Mouse (Mus musculus): ENCODE data around the gene Parvb.

DNA sequence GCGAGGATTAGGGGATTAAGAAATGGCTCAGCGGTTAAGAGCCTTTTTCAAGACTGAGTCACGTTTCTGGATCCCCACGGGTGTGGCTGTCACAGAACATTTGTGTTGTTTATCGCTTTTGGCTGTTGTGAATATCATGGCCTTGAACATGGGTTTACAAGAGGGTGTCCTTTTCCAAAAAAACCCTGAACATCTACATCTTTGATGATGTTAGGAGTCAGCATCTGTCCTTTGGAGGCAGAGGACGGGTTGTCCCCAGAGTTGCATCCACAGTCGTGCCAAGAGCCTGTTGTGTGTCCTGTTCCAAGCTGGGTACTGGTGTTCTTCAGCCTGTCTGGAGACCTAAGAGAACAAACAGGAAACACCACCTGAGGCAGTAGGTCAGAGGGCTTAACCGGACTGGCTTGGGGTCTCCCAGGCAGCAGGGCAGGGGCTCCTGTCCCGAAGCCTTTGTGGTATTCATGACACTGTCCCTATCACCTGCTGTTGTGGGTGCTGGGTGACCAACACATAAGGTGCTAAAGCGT, 37.3 kb downstream of the Parvb start:
- TF ChIP-seq POLR2A (IDR thresholded peaks at IDR 0.05; ENCODE audit: low read depth, low read length) (no peak), CTCF (conservative IDR thresholded peaks at IDR 0.05; ENCODE audit: insufficient read depth, insufficient read length, low read depth, low read length) (no peak)

Data from kidney, adult 2 months (tissue).